Mouse (Mus musculus): Measurements from ENCODE around the gene Csmd2. TPM values are rescaled to one million over a fixed set of nuclear protein-coding genes. Genes with fewer than 3 reads are reported as not detected.
A peak's percentile ranks its signal among the peaks of the same experiment; 100 is the strongest.

Csmd2 gene
- polyA plus RNA-seq, 1 experiment from 2014 or later = 12.7 TPM

DNA sequence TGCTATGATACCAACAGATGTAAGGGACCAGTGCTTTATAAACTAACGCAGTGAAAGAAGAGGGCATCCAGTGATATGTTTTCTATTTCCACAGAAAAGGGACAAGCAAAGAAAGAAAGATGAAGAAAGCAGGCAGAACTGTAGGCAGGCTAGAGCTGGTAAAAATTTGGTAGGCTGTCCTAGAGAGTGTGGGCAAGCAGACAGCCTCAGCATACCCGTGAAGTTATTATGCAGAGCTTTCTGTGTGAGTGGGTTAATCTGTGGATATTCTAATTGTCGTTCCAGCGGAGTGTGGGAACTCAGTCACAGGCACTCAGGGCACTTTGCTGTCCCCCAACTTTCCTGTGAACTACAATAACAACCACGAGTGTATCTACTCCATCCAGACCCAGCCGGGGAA is 412.4 kb downstream of the Csmd2 start:
- WGBS = 82% methylated on average over 6 of the region's 6 CpGs
- Histone ChIP-seq H3K36me3 (peaks cover 1% of the 10 kb centered on the region; the same call in 1 of the 2 replicates), H3K9ac (replicated peaks) (no peak overlapping the region), H3K27ac (replicated peaks) (no peak overlapping the region), H3K4me1 (peaks cover 30% of the 10 kb centered on the region), H3K27me3 (replicated peaks) (no peaks in the 10 kb centered on the region), H3K4me2 (no peak overlapping the region), H3K9me3 (replicated peaks) (no peaks in the 10 kb centered on the region), H3K4me3 (replicated peaks) (no peak overlapping the region)
- ATAC-seq (ENCODE audit: low FRiP score) = no peak

DNA sequence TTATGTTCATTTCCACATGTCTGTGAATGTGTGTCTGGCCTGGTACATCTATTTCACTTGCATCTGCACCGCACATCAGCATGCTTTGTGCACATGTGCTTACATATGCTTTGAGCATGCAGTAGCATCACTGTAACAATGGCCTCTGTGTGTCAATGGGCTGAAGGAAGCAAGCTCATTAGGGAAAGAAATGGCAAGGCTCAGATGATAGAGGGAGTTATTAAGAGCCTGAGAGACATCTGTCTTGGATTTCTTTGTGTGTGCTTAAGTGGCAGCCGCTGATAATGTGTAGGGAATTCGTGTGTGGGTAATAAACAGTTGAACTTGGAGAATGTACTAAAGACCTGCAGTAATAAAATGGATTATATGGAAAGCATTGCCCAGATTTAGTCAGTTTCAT is 413.9 kb downstream of the Csmd2 start:
- 38% methylated on average over 3 of the region's 3 CpGs for WGBS
- Histone ChIP-seq H3K4me1 (peaks cover 25% of the 10 kb centered on the region), H3K9ac (replicated peaks) (no peak overlapping the region), H3K27me3 (replicated peaks) (no peaks in the 10 kb centered on the region), H3K4me3 (replicated peaks) (no peak overlapping the region), H3K9me3 (replicated peaks) (no peaks in the 10 kb centered on the region), H3K4me2 (no peak overlapping the region), H3K36me3 (peaks cover 8% of the 10 kb centered on the region; the same call in 1 of the 2 replicates), H3K27ac (replicated peaks) (peak overlapping the region; percentile 70)
- ATAC-seq (ENCODE audit: low FRiP score) = no peak

DNA sequence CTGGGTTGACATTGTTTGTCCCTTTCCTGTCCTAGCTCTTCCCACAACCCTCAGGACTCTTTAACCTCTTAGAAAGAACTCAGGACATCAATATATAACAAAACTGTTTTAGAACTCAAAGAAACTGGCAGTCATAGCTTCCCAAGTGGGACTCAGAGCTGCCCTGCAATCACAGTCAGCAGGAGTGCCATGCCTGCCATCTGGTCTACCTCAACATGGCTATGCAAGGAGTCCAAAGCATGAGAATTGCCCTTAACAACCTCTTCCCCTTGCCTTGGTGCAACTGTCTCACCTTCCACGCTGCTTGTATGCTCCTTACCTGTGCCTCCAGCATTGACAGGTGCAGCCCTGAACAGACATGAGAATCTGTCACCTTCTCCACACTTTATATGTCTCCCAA is 415.0 kb downstream of the Csmd2 start:
- H3K36me3 ChIP-seq = peaks cover 8% of the 10 kb centered on the region; the same call in 1 of the 2 replicates
- WGBS = 77% methylated on average over 1 of the region's 1 CpGs
- H3K27me3 ChIP-seq (replicated peaks) = no peaks in the 10 kb centered on the region
- H3K27ac ChIP-seq (replicated peaks) = no peak overlapping the region
- no peaks in the 10 kb centered on the region for H3K9me3 ChIP-seq (replicated peaks)
- H3K9ac ChIP-seq (replicated peaks) = no peak overlapping the region
- H3K4me1 ChIP-seq = peaks cover 22% of the 10 kb centered on the region
- no peak for ATAC-seq (ENCODE audit: low FRiP score)
- H3K4me3 ChIP-seq (replicated peaks) = no peak overlapping the region
- H3K4me2 ChIP-seq = no peak overlapping the region

DNA sequence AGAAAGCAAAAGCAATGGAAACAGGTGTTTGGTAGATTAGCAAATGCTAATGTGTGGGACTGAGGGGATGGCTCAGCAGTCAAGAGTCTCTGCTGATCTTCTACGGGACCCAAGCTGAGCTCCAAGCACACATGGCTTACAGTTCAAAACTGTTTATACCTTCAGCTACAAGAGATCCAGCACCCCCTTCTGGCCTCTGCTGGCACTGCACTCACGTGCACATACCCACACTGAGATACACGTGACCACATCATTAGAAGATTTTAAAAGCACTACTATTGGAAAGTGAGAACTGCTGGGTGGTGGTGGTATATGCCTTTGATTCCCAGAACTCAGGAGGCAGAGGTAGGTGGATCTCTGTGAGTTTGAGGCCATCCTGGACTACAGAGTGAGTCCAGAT is 417.9 kb downstream of the Csmd2 start:
- no peaks in the 10 kb centered on the region for H3K9me3 ChIP-seq (replicated peaks)
- ATAC-seq (ENCODE audit: low FRiP score) = no peak
- 97% methylated on average over 3 of the region's 3 CpGs for WGBS
- H3K4me3 ChIP-seq (replicated peaks) = no peak overlapping the region
- no peak overlapping the region for H3K9ac ChIP-seq (replicated peaks)
- no peak overlapping the region for H3K4me2 ChIP-seq
- H3K27me3 ChIP-seq (replicated peaks) = no peaks in the 10 kb centered on the region
- no peak overlapping the region for H3K27ac ChIP-seq (replicated peaks)
- peaks cover 8% of the 10 kb centered on the region; the same call in 1 of the 2 replicates for H3K36me3 ChIP-seq
- H3K4me1 ChIP-seq = peaks cover 9% of the 10 kb centered on the region; the same call in 1 of the 2 replicates

DNA sequence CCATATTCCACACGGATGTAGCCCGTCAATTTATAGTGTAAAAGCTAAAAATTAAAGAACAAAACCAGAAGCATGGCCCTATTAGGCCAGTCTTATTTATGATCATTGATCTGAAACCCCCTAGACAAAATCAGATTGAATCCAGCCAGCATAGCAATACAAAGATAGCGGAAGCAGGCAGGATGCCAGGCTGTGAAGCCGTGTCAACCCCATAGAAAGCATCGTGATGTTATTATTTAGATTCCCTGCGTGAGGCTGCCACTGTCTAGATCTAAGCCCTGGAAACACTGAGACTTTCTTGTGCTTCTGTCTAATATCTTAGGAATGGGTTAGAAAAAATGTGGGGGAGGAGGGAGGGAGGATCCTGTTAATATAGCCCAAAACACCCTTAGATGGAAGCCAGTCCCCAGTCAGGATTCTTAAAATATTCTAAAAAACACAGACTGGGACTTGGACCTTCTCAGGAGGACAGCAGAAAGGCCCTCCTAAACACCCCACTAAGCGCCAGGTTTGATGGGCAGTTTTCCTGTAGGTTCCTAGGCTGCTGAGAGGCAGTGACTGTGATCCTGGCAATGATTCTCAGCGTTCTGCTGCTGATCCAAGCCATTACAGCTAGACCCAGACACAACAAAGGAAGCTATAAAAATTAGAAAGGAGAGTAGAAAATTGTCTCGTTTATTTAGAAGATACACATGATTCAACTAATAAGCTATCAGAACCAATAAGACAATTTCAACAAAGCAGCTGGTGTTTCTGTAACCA is 419.6 kb downstream of the Csmd2 start:
- Histone ChIP-seq H3K4me3 (replicated peaks) (no peak overlapping the region), H3K4me2 (no peak overlapping the region), H3K27me3 (replicated peaks) (no peaks in the 10 kb centered on the region), H3K9me3 (replicated peaks) (no peaks in the 10 kb centered on the region), H3K4me1 (peaks cover 7% of the 10 kb centered on the region; the same call in 1 of the 2 replicates), H3K9ac (replicated peaks) (no peak overlapping the region), H3K36me3 (peaks cover 8% of the 10 kb centered on the region; the same call in 1 of the 2 replicates), H3K27ac (replicated peaks) (peak overlapping the region; percentile 33; the same call in 1 of the 2 replicates)
- 38% methylated on average over 9 of the region's 9 CpGs for WGBS
- ATAC-seq (ENCODE audit: low FRiP score) = no peak

DNA sequence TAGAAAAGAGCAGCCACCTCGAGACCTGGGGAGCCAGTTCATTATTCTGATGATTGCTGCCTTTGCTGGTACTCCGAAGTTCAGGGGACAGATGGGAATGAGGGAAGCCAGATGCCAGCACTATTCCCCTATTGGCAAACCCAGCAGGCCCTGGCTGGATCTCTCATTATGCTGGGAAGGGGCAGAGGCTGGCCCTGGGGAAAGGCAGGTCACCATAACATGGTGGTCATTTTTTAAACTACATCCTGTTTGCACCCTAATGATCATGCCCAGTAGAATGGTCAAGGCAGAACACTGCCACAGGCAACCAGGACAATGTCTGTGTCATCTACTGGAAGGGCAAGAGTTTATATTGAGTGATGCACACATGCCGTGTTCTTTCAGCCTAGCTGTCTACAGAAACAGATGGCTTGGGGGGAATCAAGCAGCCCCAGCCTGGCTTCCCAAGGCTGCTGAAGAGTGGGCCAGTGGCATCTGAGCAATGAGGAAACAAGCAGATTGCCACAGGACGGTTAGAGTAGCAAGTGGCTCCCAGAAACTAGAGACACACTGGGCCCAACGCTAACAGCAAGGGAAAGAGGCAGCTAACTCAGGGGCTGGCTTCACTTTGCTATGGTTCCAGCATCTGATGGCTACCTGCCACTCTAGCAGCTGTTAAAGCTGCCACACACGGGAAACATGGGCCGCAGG is 424.4 kb downstream of the Csmd2 start:
- Histone ChIP-seq H3K4me2 (no peak overlapping the region), H3K9me3 (replicated peaks) (no peaks in the 10 kb centered on the region), H3K4me3 (replicated peaks) (no peak overlapping the region), H3K27ac (replicated peaks) (peak overlapping the region; percentile 28), H3K36me3 (peaks cover 26% of the 10 kb centered on the region), H3K4me1 (peaks cover 5% of the 10 kb centered on the region; the same call in 1 of the 2 replicates), H3K27me3 (replicated peaks) (no peaks in the 10 kb centered on the region), H3K9ac (replicated peaks) (no peak overlapping the region)
- 74% methylated on average over 7 of the region's 7 CpGs for WGBS
- ATAC-seq (ENCODE audit: low FRiP score) = no peak

DNA sequence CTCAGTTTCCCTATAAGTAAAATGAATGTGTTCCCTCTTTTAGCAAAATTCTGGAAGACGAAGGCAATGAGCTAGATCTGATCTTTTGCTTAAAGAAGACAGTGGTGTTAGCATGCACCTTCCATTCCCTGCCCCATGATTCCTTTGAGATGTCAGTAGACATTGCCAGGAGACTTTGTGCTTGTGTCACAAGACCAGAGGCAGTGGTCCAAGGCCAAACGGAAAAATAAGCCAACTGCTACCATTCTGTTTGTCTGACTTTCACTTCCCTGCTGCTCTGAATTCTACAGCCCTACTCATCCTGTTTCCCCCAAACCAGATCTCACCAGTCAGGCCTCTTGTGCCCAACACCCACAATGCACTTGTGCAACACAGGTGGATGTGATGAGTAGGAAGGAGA is 427.1 kb downstream of the Csmd2 start:
- H3K4me3 ChIP-seq (replicated peaks) = no peak overlapping the region
- no peak overlapping the region for H3K9ac ChIP-seq (replicated peaks)
- H3K4me1 ChIP-seq = no peaks in the 10 kb centered on the region
- H3K36me3 ChIP-seq = peaks cover 30% of the 10 kb centered on the region
- 92% methylated on average over 2 of the region's 2 CpGs for WGBS
- no peak overlapping the region for H3K27ac ChIP-seq (replicated peaks)
- no peak overlapping the region for H3K4me2 ChIP-seq
- H3K9me3 ChIP-seq (replicated peaks) = no peaks in the 10 kb centered on the region
- no peak for ATAC-seq (ENCODE audit: low FRiP score)
- H3K27me3 ChIP-seq (replicated peaks) = no peaks in the 10 kb centered on the region

DNA sequence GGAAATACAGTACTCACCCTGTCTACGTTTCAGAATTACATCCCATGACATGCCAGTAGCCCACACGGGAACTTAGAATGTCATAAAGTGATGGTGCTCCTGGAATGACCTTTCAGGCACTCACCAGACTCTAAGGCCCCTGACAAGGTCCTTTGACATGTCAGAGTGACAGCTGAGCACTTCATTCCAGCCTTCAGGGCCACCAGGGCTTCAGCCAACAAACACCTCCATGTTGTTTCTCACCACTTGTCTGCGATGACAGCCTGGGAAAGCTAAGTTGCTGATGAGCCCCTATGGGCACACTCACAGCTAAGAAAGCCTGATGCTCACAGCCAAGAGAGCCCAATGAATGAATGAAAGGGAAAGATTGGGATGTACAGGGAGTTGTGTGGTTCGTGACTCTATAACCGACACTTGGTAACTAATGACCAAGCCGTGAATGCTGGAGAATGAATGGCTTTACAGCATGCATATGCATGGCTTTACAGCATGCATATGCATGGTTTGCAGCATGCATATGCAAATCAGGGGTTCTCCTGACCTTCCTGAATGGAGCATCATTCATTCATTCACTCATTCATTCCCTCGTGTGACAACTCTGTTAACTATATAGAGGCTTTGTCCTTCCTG is 432.4 kb downstream of the Csmd2 start:
- Histone ChIP-seq H3K4me1 (no peaks in the 10 kb centered on the region), H3K4me3 (replicated peaks) (no peak overlapping the region), H3K27me3 (replicated peaks) (no peaks in the 10 kb centered on the region), H3K27ac (replicated peaks) (peak overlapping the region; percentile 37; the same call in 1 of the 2 replicates), H3K36me3 (peaks cover 12% of the 10 kb centered on the region; the same call in 1 of the 2 replicates), H3K9me3 (replicated peaks) (no peaks in the 10 kb centered on the region), H3K4me2 (no peak overlapping the region), H3K9ac (replicated peaks) (no peak overlapping the region)
- ATAC-seq (ENCODE audit: low FRiP score) = peak; percentile 65
- 30% methylated on average over 7 of the region's 7 CpGs for WGBS

DNA sequence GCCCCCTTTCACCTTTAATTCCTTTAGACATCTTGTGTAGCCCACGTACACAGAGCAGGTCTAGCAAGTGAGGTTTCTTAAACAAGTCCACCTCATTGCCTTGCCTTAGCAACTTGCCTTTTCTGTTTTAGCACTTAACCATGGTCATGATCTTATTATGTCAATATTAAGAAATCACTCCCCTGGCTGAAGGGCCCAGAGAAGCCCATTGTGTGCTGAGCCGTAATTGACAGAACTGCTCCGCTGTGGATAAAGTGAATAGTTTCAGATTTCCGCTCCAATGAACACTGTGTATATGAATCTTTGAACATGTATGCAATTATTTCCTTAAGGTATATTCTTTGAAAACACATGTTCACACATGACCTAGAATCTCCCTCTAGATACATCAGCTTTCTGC is 434.8 kb downstream of the Csmd2 start:
- Histone ChIP-seq H3K4me2 (no peak overlapping the region), H3K9ac (replicated peaks) (no peak overlapping the region), H3K36me3 (peaks cover under 1% of the 10 kb centered on the region; the same call in 1 of the 2 replicates), H3K4me3 (replicated peaks) (no peak overlapping the region), H3K27ac (replicated peaks) (no peak overlapping the region), H3K9me3 (replicated peaks) (no peaks in the 10 kb centered on the region), H3K4me1 (peaks cover 7% of the 10 kb centered on the region; the same call in 1 of the 2 replicates), H3K27me3 (replicated peaks) (no peaks in the 10 kb centered on the region)
- 53% methylated on average over 4 of the region's 4 CpGs for WGBS
- ATAC-seq (ENCODE audit: low FRiP score) = no peak

DNA sequence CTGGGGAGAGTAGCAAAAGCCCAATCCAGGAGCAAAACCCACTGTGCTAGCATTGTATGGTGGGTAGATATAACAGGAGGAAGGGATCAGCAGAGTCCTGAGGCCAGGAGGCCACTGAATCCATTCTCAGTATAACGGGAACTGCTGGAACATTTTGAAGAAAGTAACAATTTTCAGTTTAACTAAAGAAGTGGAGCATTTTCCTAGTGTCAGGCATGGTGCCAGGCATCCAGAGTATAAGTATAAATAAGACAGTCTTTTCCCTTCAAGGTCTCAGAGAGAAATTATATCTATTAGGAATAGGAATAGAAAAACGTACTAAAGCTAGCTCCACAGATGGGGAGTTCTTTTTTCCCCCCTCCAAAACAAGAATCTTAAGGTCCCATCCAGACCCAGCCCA is 437.7 kb downstream of the Csmd2 start:
- Histone ChIP-seq H3K4me1 (peaks cover 24% of the 10 kb centered on the region), H3K9me3 (replicated peaks) (no peaks in the 10 kb centered on the region), H3K9ac (replicated peaks) (no peak overlapping the region), H3K27me3 (replicated peaks) (no peaks in the 10 kb centered on the region), H3K4me2 (no peak overlapping the region), H3K27ac (replicated peaks) (no peak overlapping the region), H3K36me3 (0 out of 2 replicates have a peak, but pooled peaks cover 2% of the 10 kb centered on the region), H3K4me3 (replicated peaks) (no peak overlapping the region)
- WGBS = 70% methylated on average over 2 of the region's 2 CpGs
- no peak for ATAC-seq (ENCODE audit: low FRiP score)

DNA sequence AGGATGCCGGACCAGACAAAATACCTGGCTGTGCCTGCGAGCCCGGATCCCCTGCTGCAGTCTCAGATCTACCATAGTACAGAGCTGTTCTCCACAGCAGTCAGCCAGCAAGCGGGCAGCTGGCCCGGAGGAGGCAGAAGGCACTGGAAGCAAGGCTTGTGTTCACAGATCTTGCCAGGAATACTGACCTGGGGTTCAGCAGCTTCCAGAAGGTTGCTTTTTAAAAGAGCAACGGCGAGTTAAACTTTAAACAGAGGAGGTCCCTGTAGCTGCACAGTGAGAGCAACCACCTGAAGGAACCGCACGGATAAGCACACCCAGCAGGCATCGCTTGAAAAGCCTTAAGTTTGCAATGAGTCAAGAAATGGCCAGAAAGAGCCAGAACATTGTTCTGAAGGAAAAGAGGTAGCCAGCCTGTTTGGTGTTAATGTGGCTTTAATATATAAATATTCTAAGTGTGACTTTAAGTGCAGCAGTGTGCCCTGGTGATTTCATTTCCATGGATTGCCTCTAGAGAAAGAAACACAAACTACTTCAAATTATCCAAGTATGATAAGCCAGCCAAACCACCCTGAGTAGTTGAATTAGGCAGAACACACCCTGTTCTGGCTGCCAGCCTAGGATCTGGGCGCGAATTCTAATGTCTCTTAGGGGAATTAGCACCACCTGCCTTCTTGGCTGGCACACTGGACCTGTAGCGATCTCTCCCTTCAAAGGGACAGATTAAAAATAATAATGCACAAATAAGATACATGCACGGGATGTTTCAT is 439.8 kb downstream of the Csmd2 start:
- Histone ChIP-seq H3K27ac (replicated peaks) (no peak overlapping the region), H3K9ac (replicated peaks) (no peak overlapping the region), H3K9me3 (replicated peaks) (no peaks in the 10 kb centered on the region), H3K27me3 (replicated peaks) (no peaks in the 10 kb centered on the region), H3K4me1 (peaks cover 24% of the 10 kb centered on the region), H3K4me3 (replicated peaks) (no peak overlapping the region), H3K4me2 (no peak overlapping the region), H3K36me3 (peaks cover 9% of the 10 kb centered on the region)
- ATAC-seq (ENCODE audit: low FRiP score) = no peak
- WGBS = 75% methylated on average over 14 of the region's 14 CpGs
